Mouse (Mus musculus) CH12.LX (cell line): ENCODE measurements around the gene Bank1. TPM values are rescaled to one million over a fixed set of nuclear protein-coding genes. Genes with fewer than 3 reads are reported as not detected.
A peak's percentile ranks its signal among the peaks of the same experiment; 100 is the strongest.

Experiments
- DNase-seq: peaks from one replicate; pipeline ENCODE4 v3.0.0-alpha.2; 2013; ENCODE audit errors: extremely low read depth
- H3K27ac ChIP-seq: 2 replicates; pipeline ENCODE4 v1.5.1; 2012; ENCODE audit warnings: low read depth, mild to moderate bottlenecking, control low read depth, moderate library complexity; ENCODE audit not compliant: insufficient read depth
- H3K27me3 ChIP-seq: replicated peaks from 2 replicates; pipeline ENCODE3; 2012; ENCODE audit warnings: inconsistent platforms
- H3K36me3 ChIP-seq, 2 experiments: replicated peaks in 1 of 2; 2 replicates each; pipeline versions ENCODE3 to v1.6.1; 2012; ENCODE audit warnings: inconsistent platforms in 1 of 2, low read length in 1 of 2, mild to moderate bottlenecking in 1 of 2, mixed read lengths in 1 of 2, moderate library complexity in 1 of 2; ENCODE audit not compliant: control insufficient read depth in 1 of 2, insufficient read depth in 1 of 2
- H3K4me1 ChIP-seq, 2 experiments: 2 replicates each; pipeline ENCODE4 v1.6.1; 2012; ENCODE audit warnings: inconsistent platforms in 1 of 2, moderate library complexity in 1 of 2; ENCODE audit not compliant: insufficient read depth in 2 of 2, control insufficient read depth in 1 of 2
- H3K4me2 ChIP-seq: 2 replicates; pipeline ENCODE4 v1.6.1; 2012; ENCODE audit warnings: low read depth, mild to moderate bottlenecking, control low read depth; ENCODE audit not compliant: poor library complexity, insufficient read depth, severe bottlenecking
- H3K4me3 ChIP-seq, 3 experiments: fragments of 150-350 bp in 1 of 3; sonication (generic) in 1 of 3; replicated peaks in 1 of 3; 2 replicates each; pipeline versions ENCODE3 to v1.5.1; 2011 to 2012; ENCODE audit warnings: low read depth in 2 of 3, low read length in 2 of 3, mild to moderate bottlenecking in 2 of 3, moderate library complexity in 2 of 3, control low read depth in 1 of 3, improper control_type of control experiment in 1 of 3, inconsistent platforms in 1 of 3, mixed read lengths in 1 of 3; ENCODE audit not compliant: poor library complexity in 1 of 3
- H3K79me2 ChIP-seq: replicated peaks from 2 replicates; pipeline ENCODE4 v1.6.1; 2012; ENCODE audit warnings: mild to moderate bottlenecking, moderate library complexity; ENCODE audit not compliant: control insufficient read depth, poor library complexity, insufficient read depth, severe bottlenecking; ENCODE audit errors: extremely low read depth
- H3K9ac ChIP-seq: 2 replicates; pipeline ENCODE4 v1.6.1; 2012; ENCODE audit warnings: low read depth, mild to moderate bottlenecking, control low read depth, moderate library complexity; ENCODE audit not compliant: insufficient read depth
- H3K9me3 ChIP-seq: replicated peaks from 2 replicates; pipeline ENCODE3; 2012; ENCODE audit warnings: low read length, inconsistent platforms, mixed read lengths
- BHLHE40 ChIP-seq: IDR thresholded peaks from 2 replicates; pipeline ENCODE4 v1.6.1; 2011; ENCODE audit warnings: mild to moderate bottlenecking, low read depth, low read length, improper control_type of control experiment
- CHD2 ChIP-seq: IDR thresholded peaks from 2 replicates; pipeline ENCODE4 v1.6.1; 2011; ENCODE audit warnings: low read length, improper control_type of control experiment
- CTCF ChIP-seq, 2 experiments: IDR thresholded peaks in 1 of 2; conservative IDR thresholded peaks in 1 of 2; 2 replicates each; pipeline ENCODE4 v1.5.1; 2011 to 2012; ENCODE audit warnings: low read depth in 2 of 2, low read length in 2 of 2, improper control_type of control experiment in 1 of 2, inconsistent platforms in 1 of 2, mild to moderate bottlenecking in 1 of 2, moderate library complexity in 1 of 2
- E2F4 ChIP-seq: IDR thresholded peaks from 2 replicates; pipeline ENCODE4 v1.6.1; 2011; ENCODE audit warnings: low read depth, low read length, improper control_type of control experiment; ENCODE audit not compliant: insufficient replicate concordance
- ELF1 ChIP-seq: IDR thresholded peaks from 2 replicates; pipeline ENCODE4 v1.6.1; 2014; ENCODE audit warnings: low read depth, mild to moderate bottlenecking, inconsistent platforms, low read length, improper control_type of control experiment
- EP300 ChIP-seq: IDR thresholded peaks from 2 replicates; pipeline ENCODE4 v1.6.1; 2011; ENCODE audit warnings: low read length, improper control_type of control experiment
- ETS1 ChIP-seq: conservative IDR thresholded peaks from 2 replicates; pipeline ENCODE4 v1.6.1; 2012; ENCODE audit warnings: low read depth, mild to moderate bottlenecking, inconsistent platforms, low read length, improper control_type of control experiment, moderate library complexity
- HCFC1 ChIP-seq: IDR thresholded peaks from 2 replicates; pipeline ENCODE4 v1.6.1; 2012; ENCODE audit warnings: low read depth, mild to moderate bottlenecking, inconsistent platforms, low read length, improper control_type of control experiment
- IRF4 ChIP-seq: IDR thresholded peaks from 2 replicates; pipeline ENCODE4 v1.6.1; 2014; ENCODE audit warnings: low read depth, mild to moderate bottlenecking, inconsistent platforms, low read length, improper control_type of control experiment
- JUN ChIP-seq: IDR thresholded peaks from 2 replicates; pipeline ENCODE4 v1.6.1; 2011; ENCODE audit warnings: low read depth, mild to moderate bottlenecking, low read length, improper control_type of control experiment, moderate library complexity; ENCODE audit not compliant: insufficient read depth
- JUND ChIP-seq: conservative IDR thresholded peaks from 2 replicates; pipeline ENCODE4 v1.6.1; 2011; ENCODE audit warnings: low read depth, low read length, improper control_type of control experiment
- KAT2A ChIP-seq: IDR thresholded peaks from 2 replicates; pipeline ENCODE4 v1.6.1; 2012; ENCODE audit warnings: low read length, improper control_type of control experiment, inconsistent platforms; ENCODE audit not compliant: insufficient replicate concordance
- MAFK ChIP-seq: IDR thresholded peaks from 2 replicates; pipeline ENCODE4 v1.6.1; 2011; ENCODE audit warnings: low read length, improper control_type of control experiment; ENCODE audit not compliant: insufficient replicate concordance
- MAX ChIP-seq: IDR thresholded peaks from 2 replicates; pipeline ENCODE4 v1.6.1; 2011; ENCODE audit warnings: low read length, improper control_type of control experiment
- MAZ ChIP-seq: IDR thresholded peaks from 2 replicates; pipeline ENCODE4 v1.6.1; 2012; ENCODE audit warnings: low read depth, mild to moderate bottlenecking, inconsistent platforms, low read length, improper control_type of control experiment, moderate library complexity
- MEF2A ChIP-seq: IDR thresholded peaks from 2 replicates; pipeline ENCODE4 v1.6.1; 2014; ENCODE audit warnings: low read depth, mild to moderate bottlenecking, inconsistent platforms, low read length, improper control_type of control experiment, borderline replicate concordance
- MXI1 ChIP-seq: IDR thresholded peaks from 2 replicates; pipeline ENCODE4 v1.6.1; 2011; ENCODE audit warnings: mild to moderate bottlenecking, low read depth, low read length, improper control_type of control experiment
- MYC ChIP-seq: IDR thresholded peaks from 2 replicates; pipeline ENCODE4 v1.6.1; 2011; ENCODE audit warnings: low read depth, mild to moderate bottlenecking, improper control_type of control experiment, low read length
- NELFE ChIP-seq: IDR thresholded peaks from 2 replicates; pipeline ENCODE4 v1.6.1; 2011; ENCODE audit warnings: low read depth, low read length, improper control_type of control experiment
- NRF1 ChIP-seq: IDR thresholded peaks from 2 replicates; pipeline ENCODE4 v1.6.1; 2014; ENCODE audit warnings: low read depth, mild to moderate bottlenecking, inconsistent platforms, low read length, improper control_type of control experiment, moderate library complexity
- PAX5 ChIP-seq: IDR thresholded peaks from 2 replicates; pipeline ENCODE4 v1.6.1; 2012; ENCODE audit warnings: low read length, inconsistent platforms, mixed read lengths
- POLR2A ChIP-seq: IDR thresholded peaks from 2 replicates; pipeline ENCODE4 v1.6.1; 2011; ENCODE audit warnings: low read depth, mild to moderate bottlenecking, improper control_type of control experiment, low read length
- POLR2AphosphoS2 ChIP-seq: IDR thresholded peaks from 2 replicates; pipeline ENCODE4 v1.6.1; 2011; ENCODE audit warnings: low read depth, low read length, improper control_type of control experiment
- RAD21 ChIP-seq: IDR thresholded peaks from 2 replicates; pipeline ENCODE4 v1.6.1; 2011; ENCODE audit warnings: low read depth, mild to moderate bottlenecking, low read length, improper control_type of control experiment, moderate library complexity
- RCOR1 ChIP-seq: conservative IDR thresholded peaks from 2 replicates; pipeline ENCODE4 v1.6.1; 2012; ENCODE audit warnings: low read depth, mild to moderate bottlenecking, inconsistent platforms, low read length, improper control_type of control experiment
- SMC3 ChIP-seq: IDR thresholded peaks from 2 replicates; pipeline ENCODE4 v1.6.1; 2011; ENCODE audit warnings: low read depth, low read length, improper control_type of control experiment
- TBP ChIP-seq: conservative IDR thresholded peaks from 2 replicates; pipeline ENCODE4 v1.6.1; 2011; ENCODE audit warnings: low read depth, low read length, improper control_type of control experiment
- TCF12 ChIP-seq: IDR thresholded peaks from 2 replicates; pipeline ENCODE4 v1.6.1; 2014; ENCODE audit warnings: low read depth, mild to moderate bottlenecking, inconsistent platforms, low read length, improper control_type of control experiment
- UBTF ChIP-seq: IDR thresholded peaks from 2 replicates; pipeline ENCODE4 v1.6.1; 2012; ENCODE audit warnings: low read depth, mild to moderate bottlenecking, inconsistent platforms, low read length, improper control_type of control experiment, moderate library complexity
- USF2 ChIP-seq: conservative IDR thresholded peaks from 2 replicates; pipeline ENCODE4 v1.6.1; 2011; ENCODE audit warnings: low read depth, low read length, improper control_type of control experiment
- ZC3H11A ChIP-seq: IDR thresholded peaks from 2 replicates; pipeline ENCODE4 v1.6.1; 2012; ENCODE audit warnings: low read depth, mild to moderate bottlenecking, inconsistent platforms, low read length, improper control_type of control experiment
- dilution Hi-C: fragments of 300-500 bp; cut with MboI; formaldehyde crosslinking; loops from 2 replicates; pipeline ENCODE4 v1.14.3; 2020; ENCODE audit warnings: low sequenced_read_pairs; ENCODE audit not compliant: extremely low pct_unique_long_range_greater_than_20kb, extremely low pct_ligation_motif_present
- in situ Hi-C: fragments of 300-500 bp; cut with MboI; formaldehyde crosslinking; loops from 3 replicates; pipeline ENCODE4 v1.14.3; 2019; ENCODE audit warnings: low sequenced_read_pairs, low pct_ligation_motif_present, low pct_unique_long_range_greater_than_20kb, mixed read lengths
- polyA plus RNA-seq: library from polyadenylated mRNA; unstranded; fragments of >175 nt; gene quantifications from 2 replicates; pipeline ENCODE4 v1.2.1, GENCODE M21; 2012; ENCODE audit warnings: low read depth; ENCODE audit not compliant: insufficient read length
- total RNA-seq, 2 experiments: library from RNA; depleted of rRNA; stranded (reverse); fragments of 300-350 nt in 1 of 2; fragments of >200 nt in 1 of 2; gene quantifications; 2 replicates each; pipeline ENCODE4 v1.2.3; 2012 to 2014

Gene Bank1
- total and polyA plus RNA-seq, 3 experiments = 13.1 to 36.2 (median 27.3) TPM

DNA sequence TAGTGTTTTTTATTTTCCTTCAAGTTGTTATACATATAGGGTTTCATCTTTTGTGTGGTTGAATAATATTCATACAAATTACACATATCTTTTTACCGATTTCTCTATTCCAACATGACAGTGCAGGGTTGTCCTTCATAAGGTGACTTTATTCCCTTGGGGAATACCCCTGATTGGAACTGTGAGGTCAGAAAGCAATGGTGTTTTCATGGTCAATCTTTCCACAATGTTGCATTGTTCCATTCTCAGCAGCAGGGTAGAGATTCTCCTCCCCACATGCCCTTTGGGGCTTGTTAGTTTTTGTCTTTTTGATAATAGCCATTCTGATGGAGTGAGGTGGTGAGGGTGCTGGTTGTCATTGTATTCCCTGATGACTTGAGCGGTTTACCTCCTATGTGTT is 80.9 kb downstream of the Bank1 start:
- H3K4me1 ChIP-seq = peaks cover 28 to 86% of the 10 kb centered on the region in 2 experiments
- H3K4me2 ChIP-seq = peak overlapping the region; percentile 37; the same call in 1 of the 2 replicates
- no peaks in the 10 kb centered on the region for H3K79me2 ChIP-seq
- H3K36me3 ChIP-seq = peaks cover 6 to 17% of the 10 kb centered on the region in 2 experiments
- in situ Hi-C loops = no loop called here
- H3K27me3 ChIP-seq = no peaks in the 10 kb centered on the region
- H3K27ac ChIP-seq = peak overlapping the region; percentile 28; the same call in 1 of the 2 replicates
- H3K9ac ChIP-seq = peak overlapping the region; percentile 19; the same call in 1 of the 2 replicates
- H3K4me3 ChIP-seq = no peak overlapping the region
- TF ChIP-seq SMC3 (no peak), TCF12 (peak; percentile 64), TBP (peak; percentile 63; the same call in 1 of the 2 replicates), ZC3H11A (no peak), EP300 (peak; percentile 89), MYC (no peak; the same call in 1 of the 2 replicates), CHD2 (no peak), ETS1 (peak; percentile 87), E2F4 (no peak), MAZ (no peak; the same call in 1 of the 2 replicates), IRF4 (peak; percentile 38; the same call in 1 of the 2 replicates), MXI1 (0 out of 2 replicates have a peak, but pooled peaks have one; percentile 3), BHLHE40 (peak; percentile 30; the same call in 1 of the 2 replicates), MEF2A (peak; percentile 90), POLR2A (peak; percentile 35; the same call in 1 of the 2 replicates), RAD21 (no peak; the same call in 1 of the 2 replicates), JUN (peak; percentile 70), UBTF (no peak)
- TF ChIP-seq, all 38 proteins: peak for 10
- dilution Hi-C loops = no loop called here
- H3K9me3 ChIP-seq = no peaks in the 10 kb centered on the region
- peak; percentile 89 for DNase-seq

GRCm38 (mm10) chr3:136238790-136239189 is 87.1 kb downstream of the Bank1 start:
- Histone ChIP-seq H3K4me1 (peaks cover 21 to 68% of the 10 kb centered on the region in 2 experiments), H3K4me2 (peak overlapping the region; percentile 91), H3K27me3 (no peaks in the 10 kb centered on the region), H3K36me3 (peaks cover 3 to 18% of the 10 kb centered on the region in 2 experiments), H3K4me3 (peak overlapping the region; percentile 18 to 40 (median 28)), H3K27ac (peak overlapping the region; percentile 86), H3K9me3 (no peaks in the 10 kb centered on the region), H3K79me2 (no peaks in the 10 kb centered on the region), H3K9ac (peak overlapping the region; percentile 23)
- DNase-seq = peak; percentile 82
- dilution Hi-C loops (no loop called here), in situ Hi-C loops (no loop called here)
- TF ChIP-seq JUND (peak; percentile 64; the same call in 1 of the 2 replicates), MAX (no peak), KAT2A (no peak), RCOR1 (no peak), HCFC1 (no peak), ELF1 (no peak), TBP (peak; percentile 45; the same call in 1 of the 2 replicates), CTCF (conservative IDR thresholded peaks at IDR 0.05 in 1 of 2, IDR thresholded peaks at IDR 0.05 in 1 of 2; ENCODE audit: low read depth in 2 of 2, low read length in 2 of 2) (no peak), MAZ (no peak), RAD21 (peak; percentile 4), EP300 (peak; percentile 92), NRF1 (no peak), UBTF (no peak), IRF4 (peak; percentile 90), MXI1 (no peak), USF2 (no peak), PAX5 (no peak), MYC (peak; percentile 81), ETS1 (peak; percentile 76), BHLHE40 (peak; percentile 63; the same call in 1 of the 2 replicates), MAFK (no peak), NELFE (no peak), POLR2AphosphoS2 (no peak)
